Mouse (Mus musculus) myocyte (in vitro differentiated cells): Measurements from ENCODE around the gene Cngb1.

Source experiments
- CEBPB ChIP-seq: IDR thresholded peaks from 2 replicates; pipeline ENCODE4 v1.6.1; 2011; ENCODE audit warnings: mild to moderate bottlenecking, moderate library complexity; ENCODE audit not compliant: poor library complexity, insufficient read depth, severe bottlenecking
- MYOG ChIP-seq, 3 experiments: IDR thresholded peaks; one replicate each; pipeline ENCODE4 v1.6.1; 2011; ENCODE audit warnings: control low read depth in 2 of 3, low read depth in 2 of 3, mild to moderate bottlenecking in 2 of 3; ENCODE audit not compliant: insufficient read length in 2 of 3, control insufficient read depth in 1 of 3, insufficient read depth in 1 of 3
- POLR2A ChIP-seq: IDR thresholded peaks from one replicate; pipeline ENCODE4 v1.6.1; 2011; ENCODE audit warnings: low read depth, mild to moderate bottlenecking, control low read depth, moderate library complexity; ENCODE audit not compliant: insufficient read length
- TCF3 ChIP-seq: IDR thresholded peaks from one replicate; pipeline ENCODE4 v1.6.1; 2011; ENCODE audit warnings: low read depth, control low read depth; ENCODE audit not compliant: insufficient read length

GRCm38 (mm10) chr8:95242826-95243571, 63.4 kb downstream of the Cngb1 start:
- TF ChIP-seq POLR2A: no peak
- no peak for TF ChIP-seq TCF3
- TF ChIP-seq CEBPB: no peak
- TF ChIP-seq MYOG (IDR thresholded peaks at IDR 0.05; ENCODE audit: control insufficient read depth in 1 of 3, insufficient read depth in 1 of 3, insufficient read length in 2 of 3, low read depth in 2 of 3): peak in 1 of 3 experiments; percentile 88
